Mouse (Mus musculus): ENCODE results near the gene Tprn. TPM values are rescaled to one million over a fixed set of nuclear protein-coding genes. Genes with fewer than 3 reads are reported as not detected.
A peak's percentile ranks its signal among the peaks of the same experiment; 100 is the strongest.
"Not testable (repeated sequence)": the region's sequence is repeated elsewhere in the genome, so short reads cannot be mapped to it uniquely, and the experiment has no call there.

The Tprn gene
- polyA plus RNA-seq, 1 experiment from 2014 or later, result 8.7 TPM

DNA sequence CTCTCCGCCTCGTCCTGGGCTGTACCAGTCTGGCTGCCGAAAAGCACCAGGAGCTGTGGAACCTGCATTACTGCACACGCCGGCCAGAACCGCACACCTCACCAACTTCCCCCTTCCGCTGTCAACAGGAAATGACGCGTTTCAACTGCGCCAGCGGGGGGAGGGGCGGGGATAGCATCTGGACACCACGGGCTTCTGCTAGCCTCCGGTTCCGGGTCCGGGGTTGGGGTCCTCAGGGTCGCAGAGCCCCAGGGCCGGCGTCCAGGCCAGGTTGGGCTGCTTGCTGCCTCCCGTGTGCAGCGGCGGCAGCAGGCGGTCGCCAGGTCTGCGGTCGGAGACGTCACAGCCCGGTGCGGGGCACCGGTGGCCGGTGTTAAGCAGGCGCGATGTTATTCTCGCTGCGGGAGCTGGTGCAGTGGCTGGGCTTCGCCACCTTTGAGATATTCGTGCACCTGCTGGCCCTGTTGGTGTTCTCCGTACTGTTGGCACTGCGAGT is 7.1 kb upstream of the Tprn start, which contains the start of gene Tmem203:
Gene Tmem203, plus strand, starts transcription at position 156 of the 496 bp plus-strand sequence.
- Histone ChIP-seq H3K4me2 (peak within 1 kb of the TSS; percentile 97), H3K27ac (peak within 1 kb of the TSS; percentile 64), H3K9ac (replicated peaks) (peak within 1 kb of the TSS; percentile 75), H3K4me3 (replicated peaks) (peak within 1 kb of the TSS; percentile 79), H3K27me3 (no peaks in the 10 kb centered on the region), H3K9me3 (no peaks in the 10 kb centered on the region), H3K36me3 (peaks cover 23% of the 10 kb centered on the region), H3K4me1 (replicated peaks) (peaks cover 15% of the 10 kb centered on the region)
- WGBS, result under 1% methylated on average over 39 of the region's 39 CpGs
- ATAC-seq (ENCODE audit: insufficient number of reproducible peaks, insufficient read depth, low FRiP score, low TSS enrichment, low read depth), result peak; percentile 57; the same call in 1 of the 2 replicates

GRCm38 (mm10) chr2:25256443-25257109 is 5.8 kb upstream of the Tprn start:
- H3K4me2 ChIP-seq, result peak overlapping the region; percentile 97
- H3K36me3 ChIP-seq, result peaks cover 10% of the 10 kb centered on the region
- peak overlapping the region; percentile 75; the same call in 1 of the 2 replicates for H3K9ac ChIP-seq (replicated peaks)
- WGBS, result 59% methylated on average over 12 of the region's 12 CpGs
- H3K4me1 ChIP-seq (replicated peaks), result peaks cover 15% of the 10 kb centered on the region
- not testable (repeated sequence) for H3K27ac ChIP-seq; ATAC-seq (ENCODE audit: insufficient number of reproducible peaks, insufficient read depth, low FRiP score, low TSS enrichment, low read depth); H3K9me3 ChIP-seq; H3K27me3 ChIP-seq
- peak overlapping the region; percentile 79 for H3K4me3 ChIP-seq (replicated peaks)

- not testable (repeated sequence) for H3K9me3 ChIP-seq; H3K27ac ChIP-seq; H3K36me3 ChIP-seq; H3K27me3 ChIP-seq; ATAC-seq (ENCODE audit: insufficient number of reproducible peaks, insufficient read depth, low FRiP score, low TSS enrichment, low read depth); H3K9ac ChIP-seq (replicated peaks); H3K4me2 ChIP-seq; H3K4me3 ChIP-seq (replicated peaks)
- WGBS, result 88% methylated on average over 5 of the region's 5 CpGs
- H3K4me1 ChIP-seq (replicated peaks), result peaks cover 15% of the 10 kb centered on the region
Observed at GRCm38 (mm10) chr2:25257250-25257649, 5.2 kb upstream of the Tprn start.

GRCm38 (mm10) chr2:25258887-25259286 is 3.5 kb upstream of the Tprn start:
- Histone ChIP-seq H3K36me3 (no peaks in the 10 kb centered on the region), H3K4me2 (no peak overlapping the region), H3K4me1 (replicated peaks) (peaks cover 24% of the 10 kb centered on the region), H3K9ac (replicated peaks) (no peak overlapping the region), H3K27me3 (peaks cover 12% of the 10 kb centered on the region), H3K9me3 (no peaks in the 10 kb centered on the region), H3K27ac (no peak overlapping the region), H3K4me3 (replicated peaks) (no peak overlapping the region)
- WGBS, result 67% methylated on average over 2 of the region's 2 CpGs
- no peak for ATAC-seq (ENCODE audit: insufficient number of reproducible peaks, insufficient read depth, low FRiP score, low TSS enrichment, low read depth)

GRCm38 (mm10) chr2:25261870-25262269 is 548 bp upstream of the Tprn start:
- no peaks in the 10 kb centered on the region for H3K36me3 ChIP-seq
- H3K27me3 ChIP-seq, result peaks cover 27% of the 10 kb centered on the region
- H3K4me1 ChIP-seq (replicated peaks), result peaks cover 29% of the 10 kb centered on the region
- no peaks in the 10 kb centered on the region for H3K9me3 ChIP-seq
- 0 out of 2 replicates have a peak overlapping the region, but pooled peaks have one; percentile 12 for H3K9ac ChIP-seq (replicated peaks)
- 52% methylated on average over 12 of the region's 12 CpGs for WGBS
- H3K4me2 ChIP-seq, result peak overlapping the region; percentile 98
- peak overlapping the region; percentile 63 for H3K4me3 ChIP-seq (replicated peaks)
- no peak overlapping the region for H3K27ac ChIP-seq
- ATAC-seq (ENCODE audit: insufficient number of reproducible peaks, insufficient read depth, low FRiP score, low TSS enrichment, low read depth), result no peak; the same call in none of the 2 replicates

DNA sequence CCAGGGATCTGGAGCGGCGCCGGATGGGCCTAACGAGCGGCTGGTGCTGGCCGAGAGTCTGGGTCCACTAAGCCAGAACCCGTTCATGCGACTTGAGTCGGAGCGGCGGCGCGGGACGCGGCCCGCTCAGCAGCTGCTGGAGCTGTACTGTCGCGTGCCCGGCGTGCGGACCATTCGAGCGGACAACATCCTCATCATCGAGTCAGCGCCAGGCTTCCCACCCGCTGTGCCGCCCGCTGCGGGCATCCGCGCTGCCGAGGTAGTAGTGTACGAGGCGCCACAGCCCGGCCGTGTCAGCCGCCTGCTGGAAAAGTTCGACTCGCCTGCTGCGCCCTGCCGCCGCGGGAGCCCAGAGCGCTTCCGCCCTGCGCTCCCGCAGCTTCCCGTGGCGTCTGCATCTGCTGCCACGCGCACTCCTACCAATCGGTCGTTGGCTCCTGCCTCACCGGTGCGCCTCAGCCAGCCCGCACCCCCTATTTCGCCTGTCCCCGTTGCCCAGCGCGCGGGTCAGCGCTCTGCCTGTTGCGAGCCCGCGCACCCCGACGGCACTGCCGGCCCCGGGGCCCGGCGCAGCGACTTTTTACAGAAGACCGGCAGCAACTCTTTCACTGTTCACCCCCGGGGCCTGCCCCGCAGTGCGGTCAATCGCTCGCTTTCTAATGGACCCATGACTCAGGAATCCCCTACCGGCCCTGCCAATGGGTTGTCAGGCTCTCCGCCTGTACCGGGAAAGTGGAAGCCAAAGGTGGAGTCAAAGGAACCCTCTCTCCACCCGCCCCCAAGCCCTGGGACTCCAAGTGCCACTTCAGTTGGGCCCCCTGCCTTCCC is 591 bp downstream of the Tprn start:
- peak overlapping the region; percentile 74 for H3K9ac ChIP-seq (replicated peaks)
- no peaks in the 10 kb centered on the region for H3K9me3 ChIP-seq
- H3K27ac ChIP-seq, result no peak overlapping the region
- peak overlapping the region; percentile 98 for H3K4me2 ChIP-seq
- ATAC-seq (ENCODE audit: insufficient number of reproducible peaks, insufficient read depth, low FRiP score, low TSS enrichment, low read depth), result no peak
- under 1% methylated on average over 82 of the region's 82 CpGs for WGBS
- H3K36me3 ChIP-seq, result 0 out of 2 replicates have a peak, but pooled peaks cover 4% of the 10 kb centered on the region
- peaks cover 35% of the 10 kb centered on the region for H3K4me1 ChIP-seq (replicated peaks)
- H3K27me3 ChIP-seq, result peaks cover 27% of the 10 kb centered on the region
- peak overlapping the region; percentile 63 for H3K4me3 ChIP-seq (replicated peaks)

- H3K36me3 ChIP-seq, result peaks cover 9% of the 10 kb centered on the region; the same call in 1 of the 2 replicates
- 21% methylated on average over 12 of the region's 12 CpGs for WGBS
- no peak overlapping the region for H3K27ac ChIP-seq
- peaks cover 35% of the 10 kb centered on the region for H3K4me1 ChIP-seq (replicated peaks)
- H3K27me3 ChIP-seq, result peaks cover 27% of the 10 kb centered on the region
- no peak for ATAC-seq (ENCODE audit: insufficient number of reproducible peaks, insufficient read depth, low FRiP score, low TSS enrichment, low read depth)
- peak overlapping the region; percentile 63 for H3K4me3 ChIP-seq (replicated peaks)
- peak overlapping the region; percentile 74 for H3K9ac ChIP-seq (replicated peaks)
- no peaks in the 10 kb centered on the region for H3K9me3 ChIP-seq
- peak overlapping the region; percentile 98 for H3K4me2 ChIP-seq
Observed at GRCm38 (mm10) chr2:25263623-25264285, 1.3 kb downstream of the Tprn start.

- ATAC-seq (ENCODE audit: insufficient number of reproducible peaks, insufficient read depth, low FRiP score, low TSS enrichment, low read depth), result no peak
- peaks cover 27% of the 10 kb centered on the region for H3K27me3 ChIP-seq
- WGBS, result 77% methylated on average over 5 of the region's 5 CpGs
- 0 out of 2 replicates have a peak overlapping the region, but pooled peaks have one; percentile 74 for H3K9ac ChIP-seq (replicated peaks)
- H3K9me3 ChIP-seq, result no peaks in the 10 kb centered on the region
- no peak overlapping the region for H3K27ac ChIP-seq
- peaks cover 35% of the 10 kb centered on the region for H3K4me1 ChIP-seq (replicated peaks)
- no peak overlapping the region for H3K4me3 ChIP-seq (replicated peaks)
- H3K4me2 ChIP-seq, result peak overlapping the region; percentile 98
- peaks cover 14% of the 10 kb centered on the region for H3K36me3 ChIP-seq
Observed at GRCm38 (mm10) chr2:25264286-25264660, 1.9 kb downstream of the Tprn start.

GRCm38 (mm10) chr2:25264851-25265250 is 2.4 kb downstream of the Tprn start:
- H3K4me2 ChIP-seq, result no peak overlapping the region; the same call in 1 of the 2 replicates
- H3K4me3 ChIP-seq (replicated peaks), result no peak overlapping the region
- ATAC-seq (ENCODE audit: insufficient number of reproducible peaks, insufficient read depth, low FRiP score, low TSS enrichment, low read depth), result no peak
- H3K4me1 ChIP-seq (replicated peaks), result peaks cover 35% of the 10 kb centered on the region
- WGBS, result 81% methylated on average over 3 of the region's 3 CpGs
- no peak overlapping the region for H3K9ac ChIP-seq (replicated peaks)
- no peaks in the 10 kb centered on the region for H3K9me3 ChIP-seq
- peaks cover 20% of the 10 kb centered on the region for H3K36me3 ChIP-seq
- no peak overlapping the region for H3K27ac ChIP-seq
- H3K27me3 ChIP-seq, result peaks cover 27% of the 10 kb centered on the region

GRCm38 (mm10) chr2:25265897-25266656 is 3.7 kb downstream of the Tprn start:
- H3K4me2 ChIP-seq, result no peak overlapping the region
- no peak for ATAC-seq (ENCODE audit: insufficient number of reproducible peaks, insufficient read depth, low FRiP score, low TSS enrichment, low read depth)
- peaks cover 38% of the 10 kb centered on the region for H3K4me1 ChIP-seq (replicated peaks)
- peaks cover 32% of the 10 kb centered on the region for H3K36me3 ChIP-seq
- no peak overlapping the region; the same call in 1 of the 2 replicates for H3K9ac ChIP-seq (replicated peaks)
- H3K4me3 ChIP-seq (replicated peaks), result no peak overlapping the region
- H3K27me3 ChIP-seq, result peaks cover 27% of the 10 kb centered on the region
- no peak overlapping the region for H3K27ac ChIP-seq
- no peaks in the 10 kb centered on the region for H3K9me3 ChIP-seq
- 67% methylated on average over 6 of the region's 6 CpGs for WGBS

All from limb, embryonic 12.5 days (tissue).